Mouse (Mus musculus) myocyte (in vitro differentiated cells): Measurements from ENCODE around the gene Por. TPM values are rescaled to one million over a fixed set of nuclear protein-coding genes. Genes with fewer than 3 reads are reported as not detected.

Experiments
- H3K27me3 ChIP-seq: one replicate; pipeline ENCODE4 v1.6.1; 2011; ENCODE audit not compliant: control insufficient read depth, insufficient read depth, insufficient read length
- H3K36me3 ChIP-seq: one replicate; pipeline ENCODE4 v1.6.1; 2011; ENCODE audit not compliant: control insufficient read depth, insufficient read depth
- H3K4me2 ChIP-seq: one replicate; pipeline ENCODE4 v1.6.1; 2011; ENCODE audit warnings: low read depth, control low read depth
- H3K4me3 ChIP-seq: one replicate; pipeline ENCODE4 v1.5.1; 2011; ENCODE audit warnings: mild to moderate bottlenecking, control low read depth, moderate library complexity
- H3K79me2 ChIP-seq: one replicate; pipeline ENCODE4 v1.6.1; 2011; ENCODE audit not compliant: control insufficient read depth, insufficient read depth
- H3ac ChIP-seq: one replicate; pipeline ENCODE4 v1.6.1; 2011; ENCODE audit not compliant: control insufficient read depth, insufficient read length
- CEBPB ChIP-seq: IDR thresholded peaks from 2 replicates; pipeline ENCODE4 v1.6.1; 2011; ENCODE audit warnings: mild to moderate bottlenecking, moderate library complexity; ENCODE audit not compliant: poor library complexity, insufficient read depth, severe bottlenecking
- E2F4 ChIP-seq: IDR thresholded peaks from one replicate; pipeline ENCODE4 v1.6.1; 2011; ENCODE audit warnings: mild to moderate bottlenecking, control low read depth, moderate library complexity; ENCODE audit not compliant: insufficient read depth
- MAX ChIP-seq: IDR thresholded peaks from one replicate; pipeline ENCODE4 v1.6.1; 2011; ENCODE audit warnings: low read depth, mild to moderate bottlenecking, control low read depth
- MYOD1 ChIP-seq, 3 experiments: IDR thresholded peaks; one replicate each; pipeline ENCODE4 v1.6.1; 2011; ENCODE audit warnings: control low read depth in 2 of 3, low read depth in 2 of 3, mild to moderate bottlenecking in 2 of 3, moderate library complexity in 1 of 3; ENCODE audit not compliant: insufficient read length in 2 of 3, control insufficient read depth in 1 of 3
- MYOG ChIP-seq, 3 experiments: IDR thresholded peaks; one replicate each; pipeline ENCODE4 v1.6.1; 2011; ENCODE audit warnings: control low read depth in 2 of 3, low read depth in 2 of 3, mild to moderate bottlenecking in 2 of 3; ENCODE audit not compliant: insufficient read length in 2 of 3, control insufficient read depth in 1 of 3, insufficient read depth in 1 of 3
- POLR2A ChIP-seq: IDR thresholded peaks from one replicate; pipeline ENCODE4 v1.6.1; 2011; ENCODE audit warnings: low read depth, mild to moderate bottlenecking, control low read depth, moderate library complexity; ENCODE audit not compliant: insufficient read length
- POLR2AphosphoS2 ChIP-seq: IDR thresholded peaks from one replicate; pipeline ENCODE4 v1.6.1; 2011; ENCODE audit warnings: low read depth, control low read depth; ENCODE audit not compliant: insufficient read length
- REST ChIP-seq: IDR thresholded peaks from one replicate; pipeline ENCODE4 v1.6.1; 2011; ENCODE audit warnings: mild to moderate bottlenecking, control low read depth, moderate library complexity; ENCODE audit not compliant: insufficient read depth, insufficient read length
- SRF ChIP-seq: IDR thresholded peaks from one replicate; pipeline ENCODE4 v1.6.1; 2011; ENCODE audit warnings: low read depth; ENCODE audit not compliant: control insufficient read depth, insufficient read length
- TCF12 ChIP-seq: IDR thresholded peaks from one replicate; pipeline ENCODE4 v1.6.1; 2011; ENCODE audit warnings: mild to moderate bottlenecking, control low read depth; ENCODE audit not compliant: poor library complexity, insufficient read depth, severe bottlenecking
- TCF3 ChIP-seq: IDR thresholded peaks from one replicate; pipeline ENCODE4 v1.6.1; 2011; ENCODE audit warnings: low read depth, control low read depth; ENCODE audit not compliant: insufficient read length
- USF1 ChIP-seq: IDR thresholded peaks from one replicate; pipeline ENCODE4 v1.6.1; 2011; ENCODE audit warnings: low read depth, mild to moderate bottlenecking, control low read depth, moderate library complexity
- polyA plus RNA-seq: library from polyadenylated mRNA; unstranded; fragments of >200 nt; fragmentation: generic; extraction: Trizol; gene quantifications from one replicate; pipeline ENCODE4 v1.2.1, GENCODE M21; 2012; ENCODE audit warnings: missing spikeins

The Por gene
- polyA plus RNA-seq, 1 experiment: 90.6 TPM

- H3K36me3 ChIP-seq: no peaks in the 10 kb centered on the region
- H3K79me2 ChIP-seq: no peaks in the 10 kb centered on the region
- H3K4me2 ChIP-seq: no peak overlapping the region
- no peak for TF ChIP-seq USF1
- no peak for TF ChIP-seq CEBPB
- TF ChIP-seq POLR2AphosphoS2: no peak
- TF ChIP-seq MAX: no peak
- TF ChIP-seq REST: no peak
- no peak for TF ChIP-seq SRF
- no peak for TF ChIP-seq TCF12
- no peak for TF ChIP-seq MYOD1 (IDR thresholded peaks at IDR 0.05; ENCODE audit: control insufficient read depth in 1 of 3, insufficient read length in 2 of 3, low read depth in 2 of 3)
- no peak for TF ChIP-seq POLR2A
- no peak for TF ChIP-seq MYOG (IDR thresholded peaks at IDR 0.05; ENCODE audit: control insufficient read depth in 1 of 3, insufficient read depth in 1 of 3, insufficient read length in 2 of 3, low read depth in 2 of 3)
- TF ChIP-seq E2F4: no peak
- no peak overlapping the region for H3K4me3 ChIP-seq
- no peak overlapping the region for H3ac ChIP-seq
- H3K27me3 ChIP-seq: no peaks in the 10 kb centered on the region
These were observed 3.1 kb downstream of the Por start for GRCm38 (mm10) chr5:135672980-135673379.

- no peak overlapping the region for H3K4me3 ChIP-seq
- H3K36me3 ChIP-seq: no peaks in the 10 kb centered on the region
- TF ChIP-seq TCF12 (no peak), E2F4 (no peak), CEBPB (no peak)
- H3K4me2 ChIP-seq: no peak overlapping the region
- H3K79me2 ChIP-seq: no peaks in the 10 kb centered on the region
- no peak overlapping the region for H3ac ChIP-seq
- no peaks in the 10 kb centered on the region for H3K27me3 ChIP-seq
These were observed 4.5 kb downstream of the Por start for GRCm38 (mm10) chr5:135674349-135674775.

GRCm38 (mm10) chr5:135674821-135675220 is 5.0 kb downstream of the Por start:
- Histone ChIP-seq H3K4me3 (no peak overlapping the region), H3K4me2 (no peak overlapping the region), H3K36me3 (no peaks in the 10 kb centered on the region), H3ac (no peak overlapping the region), H3K79me2 (no peaks in the 10 kb centered on the region), H3K27me3 (no peaks in the 10 kb centered on the region)
- no peak for TF ChIP-seq MAX
- TF ChIP-seq POLR2A: no peak
- no peak for TF ChIP-seq CEBPB
- TF ChIP-seq E2F4: no peak
- no peak for TF ChIP-seq MYOD1 (IDR thresholded peaks at IDR 0.05; ENCODE audit: control insufficient read depth in 1 of 3, insufficient read length in 2 of 3, low read depth in 2 of 3)
- no peak for TF ChIP-seq TCF12
- no peak for TF ChIP-seq TCF3
- no peak for TF ChIP-seq MYOG (IDR thresholded peaks at IDR 0.05; ENCODE audit: control insufficient read depth in 1 of 3, insufficient read depth in 1 of 3, insufficient read length in 2 of 3, low read depth in 2 of 3)
- TF ChIP-seq REST: no peak
- no peak for TF ChIP-seq SRF
- no peak for TF ChIP-seq POLR2AphosphoS2
- TF ChIP-seq USF1: no peak

GRCm38 (mm10) chr5:135676696-135677095 is 6.9 kb downstream of the Por start:
- no peak overlapping the region for H3K4me3 ChIP-seq
- no peak overlapping the region for H3ac ChIP-seq
- no peak overlapping the region for H3K4me2 ChIP-seq
- TF ChIP-seq SRF (no peak), USF1 (no peak), MAX (no peak), MYOD1 (IDR thresholded peaks at IDR 0.05; ENCODE audit: control insufficient read depth in 1 of 3, insufficient read length in 2 of 3, low read depth in 2 of 3) (no peak), TCF12 (no peak), TCF3 (no peak)
- no peaks in the 10 kb centered on the region for H3K27me3 ChIP-seq
- no peaks in the 10 kb centered on the region for H3K79me2 ChIP-seq
- no peaks in the 10 kb centered on the region for H3K36me3 ChIP-seq

- Histone ChIP-seq H3K79me2 (no peaks in the 10 kb centered on the region), H3K4me3 (no peak overlapping the region), H3ac (no peak overlapping the region), H3K4me2 (no peak overlapping the region), H3K27me3 (no peaks in the 10 kb centered on the region), H3K36me3 (no peaks in the 10 kb centered on the region)
- TF ChIP-seq MYOD1 (IDR thresholded peaks at IDR 0.05; ENCODE audit: control insufficient read depth in 1 of 3, insufficient read length in 2 of 3, low read depth in 2 of 3) (no peak), TCF3 (no peak), USF1 (no peak)
These were observed 7.4 kb downstream of the Por start for GRCm38 (mm10) chr5:135677251-135677650.
